ENCODE assay signal across 23 mouse cellular contexts in the genomic region with DNA sequence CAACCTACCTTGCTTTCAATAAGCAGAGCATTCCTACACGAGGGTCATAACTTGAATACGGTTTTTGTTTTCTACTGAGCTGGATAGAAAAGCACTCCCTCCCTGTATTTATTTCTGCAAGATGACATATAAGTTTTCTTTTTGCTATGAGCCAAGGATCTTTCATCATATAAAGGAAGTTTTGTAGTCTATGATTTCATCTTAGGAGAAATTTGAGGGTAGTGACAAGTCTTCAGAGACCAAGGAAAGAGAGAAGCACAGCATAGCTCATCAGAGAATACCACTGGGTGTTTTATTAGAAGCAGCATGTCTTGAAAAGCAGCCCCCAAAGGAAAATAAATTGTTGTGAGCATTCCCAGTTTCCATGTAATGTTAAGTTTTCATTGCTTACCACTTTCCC. TPM values are rescaled to one million over a fixed set of nuclear protein-coding genes. Genes with fewer than 3 reads are reported as not detected.
"Had no signal": no experiment of that assay in that cellular context is flagged by ENCODE, and none has a peak within 500 bp of the region (broad histone marks: within the 10 kb centered on the region; RNA-seq: fewer than 3 reads in every experiment).

A gene (minus strand): TSS at position 101 of the 400 bp plus-strand sequence.

- H3K27ac ChIP-seq: neural tube, embryonic 13.5 days; neural tube, embryonic 15.5 days; stomach, embryonic 15.5 days; stomach, postnatal 0 days had no signal

- H3K4me2 ChIP-seq: neural tube, embryonic 13.5 days; neural tube, embryonic 15.5 days; stomach, embryonic 15.5 days had no signal

- DNase-seq: retina, postnatal 1 day; right cerebral cortex, adult 18-20 months; right cerebral cortex, postnatal 14 days; right cerebral cortex, postnatal 25 days; right cerebral cortex, postnatal 4 days; spleen, adult 18-20 months; thymus, adult 18-20 months; thymus, adult 2 months; thymus, postnatal 14 days; thymus, postnatal 25 days; thymus, postnatal 36 days; thymus, postnatal 4 days had no signal

- H3K36me3 ChIP-seq: neural tube, embryonic 13.5 days; neural tube, embryonic 15.5 days; stomach, embryonic 15.5 days had no signal

- H3K4me1 ChIP-seq: neural tube, embryonic 13.5 days; neural tube, embryonic 15.5 days; stomach, embryonic 15.5 days had no signal

- H3K9me3 ChIP-seq: neural tube, embryonic 13.5 days; neural tube, embryonic 15.5 days; stomach, embryonic 15.5 days had no signal

- H3K4me3 ChIP-seq: neural tube, embryonic 13.5 days; neural tube, embryonic 15.5 days; stomach, embryonic 15.5 days had no signal

- H3K27me3 ChIP-seq: neural tube, embryonic 13.5 days; neural tube, embryonic 15.5 days; stomach, embryonic 15.5 days had no signal

- H3K9ac ChIP-seq: neural tube, embryonic 13.5 days; neural tube, embryonic 15.5 days; stomach, embryonic 15.5 days had no signal

RNA-seq across cellular contexts. Expression of the gene that starts here (rescaled TPM):
- polyA plus RNA-seq: neural tube, embryonic 13.5 days; neural tube, embryonic 15.5 days; small intestine, adult 2 months; spleen, adult 2 months; stomach, embryonic 14.5 days; stomach, embryonic 15.5 days; stomach, embryonic 16.5 days; stomach, postnatal 0 days; testis, adult 2 months; thymus, adult 2 months; thymus, postnatal 0 days; urinary bladder, adult 2 months had no signal
